Mouse (Mus musculus): ENCODE measurements around the gene Ttll3. TPM values are rescaled to one million over a fixed set of nuclear protein-coding genes. Genes with fewer than 3 reads are reported as not detected.
A peak's percentile ranks its signal among the peaks of the same experiment; 100 is the strongest.

Ttll3 gene
- polyA plus RNA-seq, 1 experiment from 2014 or later: 1.8 TPM

- no peak overlapping the region for H3K27ac ChIP-seq
- WGBS (ENCODE audit: missing documents): 39% methylated on average over 9 of the region's 9 CpGs
Observed at GRCm38 (mm10) chr6:113442087-113442441, 53.0 kb downstream of the Ttll3 start.

GRCm38 (mm10) chr6:113442442-113443090, 53.5 kb downstream of the Ttll3 start, which contains the start of gene Jagn1:
TSS of gene Jagn1 (plus strand) at chr6:113442569.
- H3K4me3 ChIP-seq (ENCODE audit: inconsistent target): peak within 1 kb of the TSS; percentile 91
- WGBS (ENCODE audit: missing documents): under 1% methylated on average over 45 of the region's 45 CpGs
- peaks cover 18% of the 10 kb centered on the region for H3K79me2 ChIP-seq (ENCODE audit: inconsistent target)
- peaks cover 5% of the 10 kb centered on the region; the same call in 1 of the 2 replicates for H3K36me3 ChIP-seq (ENCODE audit: inconsistent target)
- peak within 1 kb of the TSS; percentile 28; the same call in 1 of the 2 replicates for H3K27ac ChIP-seq

More at GRCm38 (mm10) chr6:113442087-113442441, 53.0 kb downstream of the Ttll3 start:
- H3K4me3 ChIP-seq (ENCODE audit: inconsistent target): peak overlapping the region; percentile 91; the same call in 1 of the 2 replicates
- H3K79me2 ChIP-seq (ENCODE audit: inconsistent target): peaks cover 18% of the 10 kb centered on the region
- H3K36me3 ChIP-seq (ENCODE audit: inconsistent target): no peaks in the 10 kb centered on the region; the same call in 1 of the 2 replicates

DNA sequence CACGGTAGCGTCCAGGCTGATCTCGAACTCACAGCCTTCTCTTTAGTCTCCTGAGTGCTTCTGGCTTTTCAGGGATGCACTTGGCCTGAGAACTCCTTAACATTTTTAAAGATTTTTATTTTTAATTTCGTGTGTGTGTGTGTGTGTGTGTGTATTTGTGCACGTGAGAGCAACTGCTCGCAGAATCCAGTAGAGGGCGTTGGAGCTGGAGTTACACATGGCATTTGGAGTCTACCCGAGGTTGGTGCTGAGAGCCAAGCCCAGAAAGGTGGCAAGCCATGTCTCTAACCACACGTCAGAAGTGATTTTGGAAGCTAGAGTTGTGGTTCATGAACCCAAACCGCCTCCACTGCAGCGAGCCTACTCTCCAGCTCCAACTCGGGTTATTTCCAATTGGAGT, 54.0 kb downstream of the Ttll3 start:
- H3K27ac ChIP-seq: peak overlapping the region; percentile 28; the same call in 1 of the 2 replicates
- 49% methylated on average over 12 of the region's 12 CpGs for WGBS (ENCODE audit: missing documents)
- H3K36me3 ChIP-seq (ENCODE audit: inconsistent target): peaks cover 10% of the 10 kb centered on the region; the same call in 1 of the 2 replicates
- H3K4me3 ChIP-seq (ENCODE audit: inconsistent target): peak overlapping the region; percentile 91
- H3K79me2 ChIP-seq (ENCODE audit: inconsistent target): peaks cover 18% of the 10 kb centered on the region

DNA sequence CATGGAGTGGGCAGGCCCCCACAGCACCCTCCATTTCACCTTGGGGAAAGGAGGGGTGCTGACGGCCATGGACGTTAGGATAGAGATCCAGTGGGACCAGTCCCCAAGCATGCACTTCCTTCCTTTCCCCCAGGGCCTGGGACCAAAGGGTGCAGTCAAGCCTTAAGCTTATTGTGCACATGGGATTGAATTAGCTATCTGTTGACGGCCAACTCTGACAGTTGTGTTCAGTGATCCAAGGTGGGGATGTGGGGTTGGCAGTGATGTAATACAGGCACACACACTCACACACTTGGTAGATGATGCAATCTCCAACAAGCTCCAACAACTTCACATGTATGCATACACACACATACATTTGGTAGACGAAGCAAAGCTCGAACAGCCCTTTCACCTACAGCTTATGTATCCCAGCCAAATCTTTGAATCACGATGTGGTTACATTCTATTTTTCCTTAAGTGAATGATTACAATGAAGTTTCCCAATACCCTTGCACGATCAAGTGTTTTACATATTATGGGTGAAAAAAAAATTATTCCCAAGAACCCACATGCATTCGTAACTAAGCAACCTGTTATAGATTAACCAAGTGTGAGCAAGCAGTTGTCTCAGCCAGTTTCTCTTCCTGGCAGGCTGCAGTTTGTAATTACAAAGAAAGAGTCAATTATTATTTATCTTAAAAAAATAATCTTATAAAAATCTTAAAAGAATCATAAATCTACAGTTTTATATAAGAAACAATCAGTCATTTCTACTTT, 55.3 kb downstream of the Ttll3 start:
- Histone ChIP-seq H3K36me3 (ENCODE audit: inconsistent target) (peaks cover 14% of the 10 kb centered on the region; the same call in 1 of the 2 replicates), H3K79me2 (ENCODE audit: inconsistent target) (peaks cover 18% of the 10 kb centered on the region), H3K27ac (no peak overlapping the region), H3K4me3 (ENCODE audit: inconsistent target) (no peak overlapping the region)
- WGBS (ENCODE audit: missing documents): 92% methylated on average over 6 of the region's 8 CpGs

- H3K79me2 ChIP-seq (ENCODE audit: inconsistent target): peaks cover 16% of the 10 kb centered on the region
- H3K36me3 ChIP-seq (ENCODE audit: inconsistent target): peaks cover 14% of the 10 kb centered on the region; the same call in 1 of the 2 replicates
- no peak overlapping the region for H3K4me3 ChIP-seq (ENCODE audit: inconsistent target)
- H3K27ac ChIP-seq: no peak overlapping the region
- 97% methylated on average over 4 of the region's 4 CpGs for WGBS (ENCODE audit: missing documents)
Observed at GRCm38 (mm10) chr6:113447639-113448038, 58.6 kb downstream of the Ttll3 start.

DNA sequence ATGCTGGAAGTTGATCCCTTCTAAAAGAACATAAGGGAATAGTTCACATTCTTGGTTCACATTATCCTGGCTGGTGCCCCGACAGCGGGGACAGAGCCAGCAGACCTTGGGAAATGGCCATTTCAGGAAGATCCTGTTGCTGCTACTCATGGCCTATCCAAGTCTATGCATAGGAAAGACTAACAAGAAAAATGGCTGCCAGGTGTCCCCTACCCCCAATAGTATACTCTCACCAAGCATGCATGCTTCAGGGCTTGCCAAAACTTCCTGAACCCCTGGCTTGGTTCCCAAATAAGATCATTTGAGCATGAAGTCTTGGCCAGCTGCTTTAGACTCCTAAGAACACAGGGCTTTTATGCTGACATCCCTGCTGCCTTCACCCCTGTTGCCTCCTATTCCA, 62.8 kb downstream of the Ttll3 start:
- H3K4me3 ChIP-seq (ENCODE audit: inconsistent target): no peak overlapping the region
- no peaks in the 10 kb centered on the region for H3K79me2 ChIP-seq (ENCODE audit: inconsistent target)
- peaks cover 14% of the 10 kb centered on the region; the same call in 1 of the 2 replicates for H3K36me3 ChIP-seq (ENCODE audit: inconsistent target)
- H3K27ac ChIP-seq: no peak overlapping the region
- 93% methylated on average over 2 of the region's 2 CpGs for WGBS (ENCODE audit: missing documents)

DNA sequence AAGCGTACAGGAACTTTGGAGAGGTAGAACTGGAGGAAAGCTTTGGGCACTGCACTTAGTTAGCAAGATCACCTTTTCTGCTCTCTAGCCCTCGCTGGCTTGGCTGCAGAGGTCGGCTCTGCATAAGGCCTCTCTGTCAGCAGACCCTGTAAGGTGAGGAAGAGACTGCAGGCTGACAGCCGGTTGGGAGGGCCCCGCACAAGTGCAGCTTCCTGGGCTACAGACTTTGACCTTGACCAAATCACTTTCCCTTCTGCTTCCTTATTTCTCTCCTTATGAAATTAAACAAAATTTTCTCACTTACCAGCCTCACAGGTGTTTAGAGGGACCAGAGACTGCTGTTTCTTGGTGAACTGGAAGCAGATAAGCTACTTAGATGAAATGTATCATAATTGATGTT, 65.9 kb downstream of the Ttll3 start:
- Histone ChIP-seq H3K79me2 (ENCODE audit: inconsistent target) (no peaks in the 10 kb centered on the region), H3K27ac (no peak overlapping the region), H3K36me3 (ENCODE audit: inconsistent target) (no peaks in the 10 kb centered on the region), H3K4me3 (ENCODE audit: inconsistent target) (no peak overlapping the region)
- WGBS (ENCODE audit: missing documents): 22% methylated on average over 5 of the region's 5 CpGs

DNA sequence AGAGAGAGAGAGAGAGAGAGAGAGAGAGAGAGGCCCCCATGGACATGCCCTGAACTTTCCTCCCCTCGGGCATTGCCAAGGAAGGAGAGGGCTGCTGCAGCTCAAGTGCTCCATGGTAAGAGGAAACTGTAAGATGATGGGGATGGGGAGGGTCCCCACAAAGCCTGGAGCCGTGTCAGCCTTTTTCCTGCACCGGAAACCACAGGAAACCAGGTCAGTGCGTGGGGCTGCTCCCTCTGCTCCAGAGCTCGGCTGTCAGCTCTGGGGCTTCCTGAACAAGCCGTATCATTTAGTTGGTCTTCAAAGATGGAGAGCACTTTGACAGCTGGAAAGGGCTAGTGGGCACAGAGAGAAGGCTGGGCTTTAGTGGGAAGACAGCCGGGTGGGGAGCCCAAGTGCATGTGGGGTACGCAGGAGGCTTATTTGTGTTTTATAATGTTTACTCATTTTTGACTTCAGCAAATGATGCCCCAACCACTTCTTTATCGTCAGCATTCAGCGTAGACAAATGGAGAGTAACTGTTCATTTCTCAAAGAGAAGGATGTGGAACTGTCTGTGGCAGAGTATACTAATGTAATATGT, 69.0 kb downstream of the Ttll3 start, which contains the start of gene Il17re:
TSS of gene Il17re (plus strand) at position 533 of the 583 bp plus-strand sequence.
- Histone ChIP-seq H3K27ac (no peak within 1 kb of the TSS), H3K36me3 (ENCODE audit: inconsistent target) (no peaks in the 10 kb centered on the region), H3K79me2 (ENCODE audit: inconsistent target) (no peaks in the 10 kb centered on the region), H3K4me3 (ENCODE audit: inconsistent target) (no peak within 1 kb of the TSS)
- 17% methylated on average over 7 of the region's 10 CpGs for WGBS (ENCODE audit: missing documents)

GRCm38 (mm10) chr6:113458635-113459034, 69.6 kb downstream of the Ttll3 start:
- WGBS (ENCODE audit: missing documents): 54% methylated on average over 8 of the region's 10 CpGs

DNA sequence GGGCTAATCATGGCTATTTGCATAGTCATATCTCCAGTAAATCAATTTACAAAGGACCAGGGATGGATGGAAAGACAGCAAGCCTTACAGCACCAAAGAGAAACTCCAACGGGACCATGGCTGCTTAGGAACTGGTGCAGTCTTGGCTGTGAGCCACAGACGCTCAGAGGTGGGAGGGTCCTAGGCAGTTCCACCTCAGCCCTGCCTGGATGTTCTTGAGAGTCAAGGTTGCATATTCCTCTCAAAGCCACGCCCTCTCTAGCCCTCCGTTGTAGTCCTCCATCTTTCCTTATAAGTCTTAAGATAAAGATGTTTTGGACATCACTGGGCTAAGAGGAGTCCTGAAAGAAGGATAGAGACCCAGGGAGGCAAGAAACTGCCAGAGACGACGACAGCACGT, 75.0 kb downstream of the Ttll3 start:
- no peak overlapping the region for H3K27ac ChIP-seq
- no peaks in the 10 kb centered on the region for H3K36me3 ChIP-seq (ENCODE audit: inconsistent target)
- no peaks in the 10 kb centered on the region for H3K79me2 ChIP-seq (ENCODE audit: inconsistent target)
- H3K4me3 ChIP-seq (ENCODE audit: inconsistent target): no peak overlapping the region
- WGBS (ENCODE audit: missing documents): 81% methylated on average over 7 of the region's 7 CpGs

More at GRCm38 (mm10) chr6:113458635-113459034, 69.6 kb downstream of the Ttll3 start:
- Histone ChIP-seq H3K36me3 (ENCODE audit: inconsistent target) (no peaks in the 10 kb centered on the region), H3K79me2 (ENCODE audit: inconsistent target) (no peaks in the 10 kb centered on the region), H3K27ac (no peak overlapping the region), H3K4me3 (ENCODE audit: inconsistent target) (no peak overlapping the region)

Other genes starting within 250 kb of the Ttll3 start
- gene Lhfpl4, start 193.9 kb upstream of the Ttll3 start, polyA plus RNA-seq (2018): not detected in 3 replicates
- gene Mtmr14, start 151.4 kb upstream of the Ttll3 start, polyA plus RNA-seq (2018): 17.8 to 43.7 TPM (median 23.3 TPM) in 3 replicates
- gene Cpne9, start 107.0 kb upstream of the Ttll3 start, polyA plus RNA-seq (2018): not detected in 3 replicates
- gene Brpf1, start 82.1 kb upstream of the Ttll3 start, polyA plus RNA-seq (2018): 24.0 to 33.8 TPM (median 28.7 TPM) in 3 replicates
- gene Ogg1, start 62.3 kb upstream of the Ttll3 start, polyA plus RNA-seq (2018): 5.2 to 11.7 TPM (median 7.6 TPM) in 3 replicates
- 148 to 193 TPM (median 166 TPM) in 3 replicates for gene Camk1, start 45.3 kb upstream of the Ttll3 start, polyA plus RNA-seq (2018)
- gene Tada3, start 11.4 kb upstream of the Ttll3 start, polyA plus RNA-seq (2018): 21.8 to 25.0 TPM (median 22.9 TPM) in 3 replicates
- gene Arpc4, start 11.1 kb upstream of the Ttll3 start, polyA plus RNA-seq (2018): 315 to 508 TPM (median 391 TPM) in 3 replicates
- 1.5 to 5.0 TPM (median 4.2 TPM) in 3 replicates for gene Rpusd3, start 30.1 kb downstream of the Ttll3 start, polyA plus RNA-seq (2018)
- gene Cidec, start 46.5 kb downstream of the Ttll3 start, polyA plus RNA-seq (2018): not detected in 3 replicates
- 14.3 to 38.5 TPM (median 29.7 TPM) in 3 replicates for gene Jagn1, start 53.3 kb downstream of the Ttll3 start, polyA plus RNA-seq (2018)
- not detected in 3 replicates for gene Il17re, start 69.2 kb downstream of the Ttll3 start, polyA plus RNA-seq (2018)
- not detected in 3 replicates for gene Il17rc, start 82.2 kb downstream of the Ttll3 start, polyA plus RNA-seq (2018)
- 14.8 to 22.0 TPM (median 17.8 TPM) in 3 replicates for gene Creld1, start 94.0 kb downstream of the Ttll3 start, polyA plus RNA-seq (2018)
- not detected in 3 replicates for gene Prrt3, start 112.7 kb downstream of the Ttll3 start, polyA plus RNA-seq (2018)
- gene Emc3, start 142.4 kb downstream of the Ttll3 start, polyA plus RNA-seq (2018): 82.1 to 91.7 TPM (median 91.0 TPM) in 3 replicates
- 0.21 to 2.5 TPM (median 0.72 TPM) in 3 replicates for gene Fancd2, start 142.4 kb downstream of the Ttll3 start, polyA plus RNA-seq (2018)
- not detected in 3 replicates for gene Fancd2os, start 211.5 kb downstream of the Ttll3 start, polyA plus RNA-seq (2018)
- 119 to 193 TPM (median 182 TPM) in 3 replicates for gene Brk1, start 215.5 kb downstream of the Ttll3 start, polyA plus RNA-seq (2018)
- 9.9 to 17.1 TPM (median 13.7 TPM) in 3 replicates for gene Vhl, start 234.7 kb downstream of the Ttll3 start, polyA plus RNA-seq (2018)
- 37.2 to 60.7 TPM (median 44.6 TPM) in 3 replicates for gene Irak2, start 249.2 kb downstream of the Ttll3 start, polyA plus RNA-seq (2018)